7 mouse cellular contexts compared by ENCODE assay signal in the genomic region with DNA sequence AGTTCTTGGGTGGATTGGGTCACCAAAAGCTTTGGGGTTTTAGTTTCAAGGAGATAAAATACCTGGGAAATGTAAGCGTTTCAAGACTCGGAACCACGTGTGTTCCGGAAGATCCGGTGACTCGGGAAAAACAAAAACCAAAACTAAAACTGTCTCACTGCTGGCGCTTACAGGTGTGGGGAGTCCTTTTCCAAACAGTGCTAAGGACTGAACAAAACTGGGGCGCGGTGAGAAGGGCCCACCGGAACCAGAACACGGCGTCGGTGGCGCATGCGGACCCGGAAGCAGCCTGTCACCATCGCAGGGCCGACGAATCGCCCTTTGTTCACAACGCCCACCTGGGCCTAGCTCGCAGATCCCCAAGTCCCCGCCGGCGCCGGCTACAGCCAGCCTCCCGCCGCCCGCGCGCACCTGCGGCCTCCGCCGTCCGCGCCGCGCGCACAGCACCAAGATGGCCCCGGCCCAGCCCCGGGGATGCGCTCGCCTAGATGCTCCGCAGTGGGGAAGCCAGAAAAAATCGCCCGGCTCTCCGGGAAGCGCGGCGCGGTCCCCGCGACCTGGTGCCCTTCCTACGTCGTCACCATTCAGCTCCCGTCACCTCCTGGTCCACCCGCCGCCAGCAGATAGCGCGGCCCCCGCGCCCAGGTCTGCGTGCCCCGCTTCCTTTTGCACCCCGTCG. TPM values are rescaled to one million over a fixed set of nuclear protein-coding genes. Genes with fewer than 3 reads are reported as not detected.
DNase-seq lines count a peak whose midpoint lies in the region; ATAC-seq and TF ChIP-seq lines count a peak whose summit lies in the region.

No protein-coding gene starts in this region.

- H3K79me3 ChIP-seq in C2C12 (ENCODE audit: low read depth), result peaks cover 48% of the 10 kb centered on the region

- peak overlapping the region; percentile 85 for H3K9ac ChIP-seq in heart, embryonic 15.5 days

- peaks cover 36% of the 10 kb centered on the region for H3K36me3 ChIP-seq in C2C12 (ENCODE audit: control insufficient read depth, insufficient read depth)
- H3K36me3 ChIP-seq in heart, embryonic 15.5 days, result peaks cover 28% of the 10 kb centered on the region

- peak; percentile 69 for DNase-seq in 3134 (ENCODE audit: extremely low read depth, insufficient read length, low spot score)
- DNase-seq in embryo, embryonic 10.5 days (ENCODE audit: low spot score), result peak; percentile 45
- DNase-seq in kidney, postnatal 4 days, result peak; percentile 59 to 78
- DNase-seq in lung, postnatal 10 days, result peak; percentile 34
- peak; percentile 65 to 76 for DNase-seq in right cerebral cortex, postnatal 10 days (ENCODE audit: low spot score in 2 of 2)

- peaks cover 90% of the 10 kb centered on the region for H3K79me2 ChIP-seq in C2C12 (ENCODE audit: control insufficient read depth, insufficient read depth)

- peak overlapping the region; percentile 94 for H3K27ac ChIP-seq in heart, embryonic 15.5 days

- no peaks in the 10 kb centered on the region for H3K27me3 ChIP-seq in C2C12 (ENCODE audit: control insufficient read depth, insufficient read depth, insufficient read length)
- no peaks in the 10 kb centered on the region for H3K27me3 ChIP-seq in heart, embryonic 15.5 days

- ATAC-seq in heart, embryonic 15.5 days (replicated peaks; ENCODE audit: insufficient number of reproducible peaks, insufficient read depth, low FRiP score, low read depth), result peak; percentile 44

- peak overlapping the region; percentile 72 for H3ac ChIP-seq in C2C12 (ENCODE audit: control insufficient read depth, insufficient read length, low read depth)

- H3K4me3 ChIP-seq in C2C12 (ENCODE audit: insufficient read depth, poor library complexity, severe bottlenecking), result peak overlapping the region; percentile 94
- H3K4me3 ChIP-seq in heart, embryonic 15.5 days, result peak overlapping the region; percentile 99

- TF ChIP-seq CTCF in C2C12 (IDR thresholded peaks at IDR 0.05; ENCODE audit: control insufficient read depth, insufficient read depth, insufficient read length), result no peak

- peak overlapping the region; percentile 98 for H3K4me2 ChIP-seq in heart, embryonic 15.5 days

- peaks cover 32% of the 10 kb centered on the region for H3K4me1 ChIP-seq in heart, embryonic 15.5 days (replicated peaks)

- under 1% methylated on average over 66 of the region's 66 CpGs for WGBS in heart, embryonic 15.5 days

- H3K9me3 ChIP-seq in heart, embryonic 15.5 days (replicated peaks), result no peaks in the 10 kb centered on the region

TF ChIP-seq in C2C12, 6 proteins besides CTCF, POLR2A, EP300 and RAD21:
- TF ChIP-seq CEBPB (IDR thresholded peaks at IDR 0.05; ENCODE audit: low read depth) (no peak), USF1 (IDR thresholded peaks at IDR 0.05; ENCODE audit: low read depth) (peak; percentile 40), MAX (IDR thresholded peaks at IDR 0.05) (no peak), MYOG (IDR thresholded peaks at IDR 0.05; ENCODE audit: control insufficient read depth, extremely low read depth, insufficient read length) (no peak), MYOD1 (IDR thresholded peaks at IDR 0.05; ENCODE audit: control insufficient read depth, insufficient read length, low read depth) (no peak), FOSL1 (IDR thresholded peaks at IDR 0.05; ENCODE audit: insufficient read depth, low read length, poor library complexity, severe bottlenecking) (no peak)

RNA-seq across cellular contexts. Expression of gene Psma7, which starts 0.5 kb away (rescaled TPM):
- 559 TPM for polyA plus RNA-seq in C2C12 (2012; fragmentation: generic; extraction: Trizol)
- 347 and 368 TPM in 2 replicates for polyA plus RNA-seq in heart, embryonic 15.5 days (2015; fragmentation: Nextera tagmentation; extraction: Ambion mirVana)

RNA-seq across cellular contexts. Expression of gene Ss18l1, which starts 0.6 kb away (rescaled TPM):
- polyA plus RNA-seq in C2C12 (2012; fragmentation: generic; extraction: Trizol), result 0.96 TPM
- 2.5 and 4.1 TPM in 2 replicates for polyA plus RNA-seq in heart, embryonic 15.5 days (2015; fragmentation: Nextera tagmentation; extraction: Ambion mirVana)

RNA-seq across cellular contexts. Expression of gene Lsm14b, which starts 16.9 kb away (rescaled TPM):
- 35.2 TPM for polyA plus RNA-seq in C2C12 (2012; fragmentation: generic; extraction: Trizol)
- 5.5 and 6.3 TPM in 2 replicates for polyA plus RNA-seq in heart, embryonic 15.5 days (2015; fragmentation: Nextera tagmentation; extraction: Ambion mirVana)

RNA-seq across cellular contexts. Expression of gene Mtg2, which starts 28.7 kb away (rescaled TPM):
- 18.0 TPM for polyA plus RNA-seq in C2C12 (2012; fragmentation: generic; extraction: Trizol)
- polyA plus RNA-seq in heart, embryonic 15.5 days (2015; fragmentation: Nextera tagmentation; extraction: Ambion mirVana), result 24.4 and 25.8 TPM in 2 replicates

Comparison
In these comparisons a context has a peak if more than half of its experiments do, and no peak if none do; other contexts are left out.
1. Peak in every context shown above with its lines: DNase-seq, ATAC-seq, H3K4me3 ChIP-seq and H3K27ac ChIP-seq.